Mouse (Mus musculus): ENCODE measurements around the gene Zfp609.
"Not testable (repeated sequence)": the region's sequence is repeated elsewhere in the genome, so short reads cannot be mapped to it uniquely, and the experiment has no call there.

Gene Zfp609

DNA sequence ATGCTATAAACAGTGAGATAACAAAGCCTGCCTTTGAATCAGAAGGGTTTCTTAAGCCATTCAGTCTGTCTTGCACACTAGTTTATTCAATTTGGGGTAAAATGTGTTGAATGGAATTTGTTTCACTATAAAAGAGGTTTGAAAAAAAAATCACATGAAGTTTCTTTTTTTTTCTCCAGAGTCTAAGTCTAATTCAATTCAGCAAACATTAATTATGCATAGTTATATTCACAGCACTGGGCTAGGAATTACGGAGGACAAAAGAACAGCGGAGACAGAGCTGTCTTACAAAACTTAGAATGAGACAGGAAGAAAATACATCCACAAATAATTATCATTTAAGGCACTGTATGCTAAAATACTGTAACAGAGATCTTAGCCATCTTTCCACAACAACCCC is 9.0 kb downstream of the Zfp609 start:
- DNase-seq (ENCODE audit: low spot score in 2 of 2), result no peak

DNA sequence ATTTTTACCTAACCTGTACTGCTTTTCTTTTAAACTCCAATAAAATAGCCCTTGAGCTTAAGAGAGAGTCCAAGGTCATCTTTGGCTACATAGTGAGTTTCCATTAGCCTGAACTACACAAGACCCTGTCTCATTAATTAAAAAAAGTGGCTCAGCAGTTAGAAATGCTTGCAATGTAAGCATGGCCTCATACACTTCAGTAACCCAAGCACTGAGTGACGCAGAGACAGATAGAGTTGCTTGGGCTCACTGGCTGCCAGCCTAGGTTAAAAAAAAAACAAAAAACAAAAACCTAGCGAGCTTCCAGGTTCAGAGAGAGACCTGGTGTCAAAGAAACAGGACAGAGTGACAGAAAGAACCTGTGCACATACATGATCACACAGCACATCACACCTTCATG is 14.5 kb downstream of the Zfp609 start:
- no peak for DNase-seq (ENCODE audit: low spot score in 2 of 2)

DNA sequence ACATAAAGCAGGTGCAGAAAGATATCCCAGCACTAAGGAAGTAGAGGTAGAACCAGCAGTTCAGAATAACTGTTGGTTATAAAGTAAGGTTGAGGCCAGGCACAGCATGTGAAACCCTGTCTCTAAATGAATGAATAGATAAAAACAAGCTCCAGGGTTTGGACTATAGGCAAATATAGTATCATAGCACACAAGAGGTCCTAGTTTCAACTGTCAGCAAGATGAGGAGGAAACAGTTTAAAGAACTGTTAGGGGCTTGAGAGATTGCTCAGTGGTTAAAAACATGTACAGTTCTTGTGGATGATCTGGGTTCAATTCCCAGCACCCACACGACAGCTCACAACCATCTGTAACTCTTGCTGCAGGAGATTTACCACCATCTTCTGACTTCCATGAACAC is 15.6 kb downstream of the Zfp609 start:
- DNase-seq (ENCODE audit: low spot score in 2 of 2), result no peak

DNA sequence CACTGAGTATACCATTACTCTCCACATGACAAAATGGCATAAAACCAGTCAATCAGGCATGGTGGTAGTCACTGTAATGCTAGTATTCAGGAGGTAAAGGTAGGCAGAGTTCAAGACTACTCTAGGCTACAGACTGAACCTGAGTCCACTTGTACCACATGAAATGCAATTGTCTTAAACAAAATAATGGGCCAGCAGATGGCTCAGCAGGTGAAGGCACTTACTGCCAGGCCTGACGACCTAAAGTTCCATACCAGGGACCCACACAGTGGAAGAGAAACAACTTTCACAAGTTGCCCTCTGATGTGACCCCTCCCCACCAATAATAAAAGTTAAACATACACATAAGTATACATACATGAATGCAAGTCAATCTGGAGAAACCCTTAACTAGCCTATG is 19.5 kb downstream of the Zfp609 start:
- no peak for DNase-seq (ENCODE audit: low spot score in 2 of 2)

DNA sequence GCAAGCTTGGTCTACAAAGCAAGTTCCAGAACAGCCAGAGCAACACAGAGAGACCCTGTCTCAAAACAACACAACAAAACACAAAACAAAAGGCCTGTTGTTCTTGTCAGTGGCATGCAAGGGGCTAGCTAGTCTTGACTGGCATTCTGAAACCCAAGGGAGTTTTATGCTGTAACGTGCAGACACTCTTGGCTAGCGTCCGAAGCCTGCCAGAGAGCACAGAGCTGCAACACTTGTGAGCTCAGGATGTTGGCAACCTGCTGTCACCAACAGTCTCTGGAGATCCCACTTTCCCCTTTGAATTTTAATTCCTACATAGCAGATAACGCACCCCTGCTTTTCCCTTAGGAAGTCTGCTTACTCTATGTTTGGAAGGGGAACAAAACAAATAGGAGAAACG is 20.1 kb downstream of the Zfp609 start:
- DNase-seq (ENCODE audit: low spot score in 2 of 2), result no peak

DNA sequence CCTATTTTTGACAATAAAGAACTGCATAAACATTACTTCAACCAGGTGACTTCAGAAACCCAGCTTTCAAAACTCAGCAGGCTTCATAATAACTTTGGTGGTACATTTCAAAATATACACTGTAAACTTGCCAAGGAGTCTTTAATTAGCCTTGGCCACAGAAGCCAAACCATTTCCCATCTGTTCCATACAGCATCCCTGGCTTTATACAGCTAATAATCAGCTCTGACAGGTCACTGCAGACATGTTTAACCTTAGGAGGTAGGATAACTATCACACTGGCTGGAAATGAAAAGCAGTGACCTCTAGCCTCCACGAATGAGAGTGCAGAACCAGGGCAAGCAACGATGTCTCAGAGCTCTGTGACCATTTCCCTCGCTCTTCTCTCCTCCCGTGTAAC is 27.6 kb downstream of the Zfp609 start:
- DNase-seq (ENCODE audit: low spot score in 2 of 2), result no peak

DNA sequence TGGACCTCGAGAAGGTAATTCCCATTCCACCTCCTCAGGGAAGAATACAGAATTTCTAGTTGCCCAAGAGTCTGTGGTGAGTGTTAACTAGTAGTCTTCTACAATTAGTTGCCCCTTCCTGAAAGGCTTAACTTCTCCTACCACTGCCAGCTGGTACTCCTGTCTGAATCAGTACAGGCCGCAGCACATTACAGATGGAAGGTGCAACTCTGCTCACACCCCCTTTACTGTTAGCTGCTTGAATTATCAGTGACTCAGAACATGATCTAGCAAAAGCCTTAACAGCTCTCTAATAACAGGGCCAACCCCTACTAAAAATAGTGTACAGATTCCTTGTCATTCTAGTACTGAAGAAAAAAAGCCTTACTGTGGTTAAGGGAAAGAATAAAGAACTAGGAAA is 31.7 kb downstream of the Zfp609 start:
- DNase-seq (ENCODE audit: low spot score in 2 of 2), result no peak

DNA sequence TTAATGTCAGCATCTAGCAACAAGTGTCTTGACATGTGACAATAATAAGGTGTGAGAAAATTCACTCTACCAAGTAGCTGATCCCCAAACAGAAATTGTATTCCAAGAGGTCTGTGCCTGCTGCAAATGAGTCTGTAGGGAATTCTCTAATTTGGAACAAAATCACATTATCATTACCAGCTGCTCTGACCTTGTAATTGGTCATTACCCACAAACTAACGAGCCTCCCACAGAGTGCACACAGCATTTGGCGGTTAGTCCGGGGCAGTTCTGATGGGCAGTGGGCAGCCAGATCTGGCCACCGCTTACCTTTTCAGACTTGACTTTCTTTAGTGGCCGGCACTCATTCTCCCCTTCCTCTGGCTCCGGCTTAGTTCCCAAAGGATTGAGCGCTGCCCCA is 33.1 kb downstream of the Zfp609 start:
- DNase-seq (ENCODE audit: low spot score in 2 of 2), result no peak

DNA sequence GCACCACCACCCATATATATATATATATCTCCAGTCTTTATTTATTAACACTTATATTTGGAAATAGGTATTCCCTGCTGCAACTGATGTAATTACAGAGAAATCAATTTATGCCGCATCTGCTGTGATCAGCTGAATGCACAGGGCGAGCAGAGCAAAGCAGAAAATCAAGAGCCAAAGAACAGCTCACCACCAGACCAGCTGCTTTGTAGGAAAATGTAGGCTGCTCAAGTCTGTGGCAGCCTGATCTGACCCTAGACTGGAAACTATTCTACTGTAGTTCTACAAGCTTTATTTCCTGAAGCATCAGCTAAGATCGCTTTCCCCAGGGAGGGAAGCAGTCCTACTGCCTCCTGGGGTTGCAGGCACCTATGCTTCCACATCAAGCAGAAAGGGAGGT is 33.9 kb downstream of the Zfp609 start:
- DNase-seq (ENCODE audit: low spot score in 2 of 2), result no peak

DNA sequence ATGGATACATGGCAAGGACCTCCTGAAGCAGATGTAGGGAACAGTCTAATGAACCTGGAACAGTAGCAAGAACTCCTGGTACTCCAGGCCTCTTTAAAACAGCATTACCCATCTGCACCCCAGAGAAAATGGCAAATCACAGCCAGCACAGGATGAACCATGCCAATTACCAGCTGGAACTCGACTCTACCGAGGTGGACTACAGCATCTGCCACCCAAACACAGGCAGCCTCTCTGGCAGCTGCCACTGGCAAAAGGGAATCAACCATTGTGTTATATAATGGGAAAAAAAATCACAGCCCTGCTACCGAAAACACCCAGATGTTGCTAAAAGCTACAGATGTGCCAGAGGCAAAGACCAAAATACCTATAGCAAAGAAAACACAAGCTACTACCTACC is 34.3 kb downstream of the Zfp609 start:
- DNase-seq (ENCODE audit: low spot score in 2 of 2), result no peak

DNA sequence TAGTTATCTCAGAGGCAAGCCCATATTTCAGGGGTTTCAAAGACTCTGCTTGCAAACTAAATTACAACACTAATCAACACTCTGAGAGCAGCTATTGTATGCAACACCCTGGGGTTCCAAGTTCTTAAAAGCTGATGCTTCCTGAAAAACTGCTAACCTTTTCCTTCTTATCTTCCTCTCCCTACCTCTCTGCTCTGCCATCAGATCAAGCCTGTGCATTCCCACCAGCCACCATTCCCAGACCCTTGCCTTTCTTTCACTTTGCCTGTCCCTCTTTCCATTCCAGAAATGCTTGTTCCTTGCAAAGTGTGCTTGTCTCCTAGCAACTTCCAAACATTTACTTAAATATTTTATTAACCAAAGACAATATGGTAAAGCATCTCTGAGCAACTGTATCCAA is 35.5 kb downstream of the Zfp609 start:
- DNase-seq (ENCODE audit: low spot score in 2 of 2), result no peak

DNA sequence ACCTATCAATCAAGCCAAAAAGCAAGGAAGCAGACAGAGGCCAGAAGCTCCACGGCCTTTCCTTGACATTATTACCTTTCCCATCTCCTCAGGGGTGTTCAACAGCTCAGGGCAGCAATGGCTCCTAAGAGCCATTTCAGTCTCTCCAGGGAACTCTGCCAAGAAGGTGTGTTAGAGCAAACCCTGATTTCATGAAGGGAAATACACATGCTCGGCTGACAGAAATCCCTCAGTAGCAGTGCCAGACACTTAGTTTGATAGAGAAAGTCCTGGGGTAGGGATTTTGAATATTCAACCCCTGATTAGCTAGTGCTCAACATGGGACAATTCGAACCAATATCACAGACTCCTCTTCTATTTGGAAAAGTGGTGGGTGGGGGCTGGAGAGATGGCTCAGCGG is 36.3 kb downstream of the Zfp609 start:
- DNase-seq (ENCODE audit: low spot score in 2 of 2), result no peak

DNA sequence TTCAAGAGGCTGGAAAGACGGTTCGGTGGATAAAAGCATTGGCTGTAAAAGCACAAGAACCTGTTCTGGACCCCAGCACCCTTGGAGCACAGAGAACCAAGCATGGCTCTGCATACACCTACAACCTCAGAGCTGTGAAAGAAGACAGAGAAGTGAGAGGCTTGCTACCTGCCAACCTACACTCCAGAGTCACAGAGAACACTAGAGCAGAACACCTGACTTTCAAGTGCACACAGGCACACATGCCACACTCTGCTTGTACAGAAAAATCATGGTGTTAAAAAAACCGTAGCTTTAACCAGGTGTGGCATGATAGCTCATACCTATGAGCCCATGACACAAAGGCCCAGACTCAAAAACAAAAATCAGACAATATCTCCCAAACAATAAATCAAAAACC is 37.6 kb downstream of the Zfp609 start:
- no peak for DNase-seq (ENCODE audit: low spot score in 2 of 2)

DNA sequence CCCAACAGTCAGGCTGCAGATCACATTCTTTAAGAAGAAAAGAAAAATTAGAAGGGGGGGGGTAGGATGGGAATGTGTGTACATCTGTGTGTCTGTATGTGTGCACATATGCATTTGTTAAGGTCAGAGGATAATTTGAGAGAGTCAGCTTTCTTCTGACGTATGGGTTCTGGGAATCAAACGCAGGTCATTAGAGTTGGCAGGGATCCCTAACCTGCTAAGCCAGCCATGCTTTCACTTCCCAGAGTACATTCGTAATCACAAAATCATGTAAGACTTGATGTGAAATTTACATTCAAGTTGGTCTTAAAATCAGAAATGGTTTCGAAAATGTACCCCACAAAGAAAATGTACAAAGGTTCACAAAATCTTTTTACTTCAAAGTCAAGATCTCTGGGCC is 38.8 kb downstream of the Zfp609 start:
- DNase-seq (ENCODE audit: low spot score in 2 of 2), result no peak

DNA sequence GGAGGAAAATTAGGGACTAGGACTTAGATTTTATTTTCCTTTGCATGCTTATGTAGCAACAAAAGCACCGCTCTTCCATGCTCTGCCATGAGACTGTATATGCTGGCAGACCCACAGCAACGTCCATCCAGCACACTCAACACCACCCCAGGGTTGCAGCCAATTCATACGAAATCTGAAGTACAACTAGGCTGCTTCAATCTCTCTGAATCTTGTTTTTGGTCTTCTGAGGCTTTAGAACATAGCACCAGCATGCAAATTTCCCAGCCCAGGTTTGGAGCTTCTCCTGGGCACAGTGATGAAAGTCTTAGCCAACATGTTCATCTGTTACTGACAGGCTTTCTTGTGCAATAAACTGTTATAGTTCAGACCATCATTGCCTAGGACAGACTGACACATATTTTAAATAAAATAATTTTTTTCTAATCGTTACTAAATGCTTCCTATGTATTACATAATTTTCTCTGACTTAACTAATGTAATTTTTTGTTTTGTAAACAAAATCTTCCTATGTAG is 39.5 kb downstream of the Zfp609 start:
- DNase-seq (ENCODE audit: low spot score in 2 of 2), result no peak

DNA sequence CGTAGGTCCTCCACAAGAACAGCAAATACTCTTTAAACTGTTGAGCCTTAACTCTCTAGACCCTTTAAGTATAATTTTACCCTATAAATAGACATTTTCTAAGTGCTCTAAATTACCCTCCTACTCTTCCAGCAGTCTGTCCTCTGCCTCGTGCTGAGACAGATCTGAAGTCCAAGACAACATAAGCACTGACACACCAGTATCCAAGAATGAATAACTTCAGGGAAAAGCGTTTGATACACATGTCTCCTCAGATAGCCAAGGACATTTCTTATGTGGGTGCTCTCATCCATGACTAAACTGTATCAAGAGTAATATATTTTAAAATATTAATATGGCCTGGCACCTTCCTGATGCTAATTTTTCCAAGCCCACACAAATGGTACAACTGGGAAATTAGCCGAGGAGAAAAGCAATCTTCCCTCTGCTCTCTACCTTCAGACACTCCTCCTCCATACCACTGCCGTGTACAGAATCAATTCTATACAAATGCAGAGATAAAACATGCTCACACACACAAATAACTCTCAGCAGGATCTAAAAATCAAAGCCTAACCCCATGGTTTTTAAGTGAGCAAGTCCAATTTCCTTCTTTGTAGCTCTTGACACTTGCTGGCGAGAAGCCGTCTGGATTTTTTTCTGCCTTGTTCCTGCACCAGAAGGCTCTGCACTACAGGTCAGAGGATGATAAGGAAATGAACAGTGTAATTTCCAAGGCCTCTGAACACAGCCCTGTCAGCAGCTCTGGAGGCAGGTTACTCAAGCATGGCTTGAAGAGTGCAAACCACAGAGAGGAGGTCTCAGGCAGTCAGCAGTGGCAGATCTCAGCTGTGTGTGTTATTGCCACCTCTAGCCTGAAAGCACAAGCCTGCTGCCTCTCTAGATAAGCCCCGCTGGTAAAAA is 40.2 kb downstream of the Zfp609 start:
- DNase-seq (ENCODE audit: low spot score in 2 of 2), result no peak

DNA sequence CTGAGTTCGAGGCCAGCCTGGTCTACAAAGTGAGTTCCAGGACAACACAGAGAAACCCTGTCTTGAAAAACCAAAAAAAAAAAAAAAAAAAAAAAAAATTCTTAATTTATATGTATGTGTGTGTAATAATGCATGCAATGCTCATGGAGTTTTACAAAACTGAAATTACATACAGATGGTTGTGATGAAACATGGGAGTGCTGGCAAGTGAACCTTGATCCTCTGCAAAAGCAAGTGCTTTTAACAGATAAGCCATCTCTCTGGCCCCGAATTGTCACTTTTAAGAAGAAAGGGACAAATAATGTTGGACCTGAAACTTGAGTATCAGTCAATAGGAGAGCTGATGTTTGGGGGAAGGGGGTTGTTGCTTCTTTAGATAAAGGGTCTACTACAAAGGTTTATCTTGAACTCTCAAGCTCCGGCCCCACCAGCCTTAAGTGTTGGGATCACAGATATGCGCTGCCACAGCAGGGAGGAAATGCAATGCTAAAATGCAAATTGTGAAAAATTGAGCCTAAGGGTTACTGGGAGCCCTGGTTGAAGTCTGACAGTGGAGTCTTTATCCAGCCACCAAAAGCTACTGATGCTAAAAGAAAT is 41.5 kb downstream of the Zfp609 start:
- no peak for DNase-seq (ENCODE audit: low spot score in 2 of 2)

DNA sequence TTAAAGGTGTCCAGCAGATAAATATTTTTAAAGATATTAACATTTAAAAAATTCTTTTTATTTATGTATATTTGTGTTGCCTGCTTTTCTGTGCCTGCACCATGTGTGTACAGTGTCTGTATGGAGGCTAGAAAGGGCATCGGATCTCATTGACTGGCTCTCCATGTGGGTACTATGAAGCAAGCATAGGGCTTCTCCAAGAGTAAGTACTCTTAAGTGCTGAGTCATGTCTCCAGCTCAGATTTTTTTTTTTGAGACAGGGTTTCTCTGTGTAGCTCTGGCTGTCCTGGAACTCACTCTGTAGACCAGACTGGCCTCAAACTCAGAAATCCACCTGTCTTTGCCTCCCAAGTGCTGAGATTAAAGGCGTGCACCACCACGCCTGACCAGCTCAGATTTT is 47.7 kb downstream of the Zfp609 start:
- not testable (repeated sequence) for DNase-seq (ENCODE audit: low spot score in 2 of 2)

DNA sequence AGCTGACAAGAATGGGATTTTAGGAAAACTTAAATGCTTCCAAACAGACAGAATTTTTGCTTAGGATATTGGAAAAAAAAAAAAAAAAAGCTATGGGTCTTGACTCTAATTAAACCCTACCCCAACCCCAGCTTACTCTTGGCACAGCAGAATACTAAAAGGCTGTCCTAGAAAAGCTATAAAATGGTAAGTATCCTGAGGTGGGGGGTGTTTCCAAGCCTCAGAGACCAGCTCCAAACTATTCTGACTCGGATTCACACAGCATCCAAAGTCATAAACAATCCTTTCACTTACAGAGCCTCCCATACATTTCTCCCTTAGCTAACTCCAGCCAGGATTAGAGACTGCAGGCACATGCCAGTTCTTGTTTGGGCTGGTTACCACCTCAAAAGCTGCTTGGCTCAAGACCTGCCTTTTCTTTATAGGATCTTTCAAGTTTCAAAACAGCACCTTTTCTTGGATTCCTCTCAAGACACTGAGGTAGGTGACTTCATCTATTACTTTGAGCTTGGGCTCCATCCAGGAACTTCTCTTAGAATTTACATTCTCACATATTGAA is 50.4 kb downstream of the Zfp609 start:
- DNase-seq (ENCODE audit: low spot score in 2 of 2), result no peak

DNA sequence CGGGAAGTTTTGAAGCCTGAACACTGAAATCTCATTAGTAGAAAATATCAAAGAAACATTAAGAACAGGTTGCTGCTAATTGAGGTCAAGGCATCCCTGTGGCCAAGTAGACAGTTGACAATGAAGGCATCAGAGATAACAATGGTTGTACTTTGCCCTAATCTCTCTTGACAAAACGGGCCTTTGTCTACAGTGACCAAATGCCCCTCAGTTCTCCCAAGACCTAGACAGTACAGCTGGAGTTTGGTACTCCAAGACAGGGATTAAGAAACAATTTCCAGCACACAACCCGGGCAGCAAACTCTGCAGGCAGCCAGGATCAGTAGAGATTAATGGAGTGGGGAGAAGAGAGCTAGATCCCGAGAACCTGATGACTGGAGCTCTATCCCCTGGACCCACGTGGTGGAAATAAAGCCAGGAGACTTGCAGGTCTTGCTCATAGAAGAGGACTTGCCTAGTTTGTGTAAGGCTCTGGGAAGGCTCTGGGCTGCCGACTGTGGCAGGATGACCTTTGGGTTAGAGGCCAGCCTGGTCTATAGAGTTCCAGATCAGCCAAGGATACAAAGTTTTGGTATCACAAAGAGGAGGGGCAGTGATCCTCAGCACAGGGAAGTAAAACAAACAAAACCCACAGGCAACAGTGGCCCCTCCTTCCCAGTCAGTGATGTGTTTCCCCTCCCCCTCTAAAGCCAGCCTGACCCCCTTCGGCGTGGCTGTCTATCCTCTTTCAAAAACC is 51.1 kb downstream of the Zfp609 start:
- DNase-seq (ENCODE audit: low spot score in 2 of 2), result no peak

DNA sequence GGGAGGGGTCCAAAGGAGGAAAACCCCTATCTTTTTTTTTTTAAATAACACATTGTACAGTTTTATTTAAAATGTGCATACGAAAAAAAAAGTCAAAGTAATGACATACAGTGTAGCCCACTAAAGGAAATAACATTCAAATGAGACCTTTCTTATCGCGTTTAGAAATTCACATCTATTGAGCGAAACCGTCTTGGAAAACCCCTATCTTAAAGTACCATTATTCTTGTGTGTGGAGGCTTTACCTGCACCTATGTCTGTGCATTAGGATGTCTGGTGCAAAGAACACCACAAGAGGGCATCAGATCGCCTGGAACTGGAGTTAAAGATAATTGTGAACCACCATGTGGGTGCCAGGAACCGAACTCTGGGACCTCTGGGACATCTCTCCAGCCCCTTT is 53.6 kb downstream of the Zfp609 start:
- no peak for DNase-seq (ENCODE audit: low spot score in 2 of 2)

DNA sequence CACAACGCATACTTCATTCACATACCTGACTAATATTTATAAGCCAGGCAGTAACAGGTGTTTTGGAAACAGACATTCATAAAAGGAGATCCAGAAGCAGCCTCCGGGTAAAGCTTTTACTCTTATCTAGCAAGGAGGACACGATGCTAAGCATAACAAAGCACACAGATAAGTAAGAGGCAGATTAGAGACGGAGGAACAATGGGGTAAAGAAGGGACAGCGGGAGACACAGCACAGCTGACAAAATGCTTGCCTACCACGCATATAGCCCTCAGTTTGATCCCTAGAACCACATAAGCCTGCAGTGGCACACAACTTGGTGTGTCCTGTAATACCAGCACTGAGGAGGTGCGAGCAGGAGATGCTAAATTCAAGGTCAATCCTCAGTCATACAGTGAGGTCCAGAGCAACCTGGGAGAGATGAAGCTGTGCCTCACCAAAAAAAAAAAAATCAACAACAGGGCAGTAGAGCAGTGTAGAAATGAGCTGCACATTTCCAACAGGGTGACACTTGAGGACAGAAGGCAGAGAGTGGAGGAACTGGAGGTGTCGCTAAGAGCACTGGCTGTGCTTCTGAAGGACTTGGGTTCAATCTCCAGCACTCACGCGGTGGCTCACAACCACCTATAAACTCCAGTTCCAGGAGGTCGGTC is 56.2 kb downstream of the Zfp609 start:
- no peak for DNase-seq (ENCODE audit: low spot score in 2 of 2)

Measured in thymus, postnatal 10 days (tissue).